ENCODE assay signal across 22 mouse cellular contexts in the genomic region with DNA sequence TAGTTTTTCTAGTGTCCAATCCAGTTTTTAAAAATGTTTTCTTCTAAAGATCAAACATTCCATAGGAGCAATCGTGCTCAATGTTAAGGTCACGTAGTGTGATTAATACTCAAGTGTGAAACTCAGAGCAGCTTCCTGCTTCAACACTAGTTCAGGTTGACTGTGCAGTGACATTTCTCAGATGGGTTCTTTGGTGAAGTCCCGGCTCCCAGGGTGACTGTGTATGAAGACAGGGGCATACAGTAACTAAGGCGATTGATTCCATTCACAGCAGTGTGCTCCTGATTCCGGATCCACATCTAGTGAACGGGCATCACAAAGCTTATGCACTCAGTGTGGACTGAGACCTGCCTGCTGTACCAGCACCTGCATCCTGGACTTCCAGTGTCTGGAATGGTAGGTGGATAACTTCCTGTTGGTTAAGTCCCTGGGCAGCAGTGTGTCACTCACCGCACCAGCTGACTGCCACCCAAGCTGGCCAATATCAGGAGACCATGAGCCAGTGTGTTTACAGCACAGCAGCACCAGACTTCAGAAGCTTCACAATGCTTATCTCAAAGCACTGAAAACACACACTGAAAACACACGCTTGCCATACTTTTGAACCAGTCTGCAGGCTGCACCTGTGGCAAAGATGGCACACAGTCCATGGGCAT.
A peak's percentile ranks its signal among the peaks of the same experiment; 100 is the strongest.
DNase-seq lines count a peak whose midpoint lies in the region; ATAC-seq and TF ChIP-seq lines count a peak whose summit lies in the region.
"Had no signal": no experiment of that assay in that cellular context is flagged by ENCODE, and none has a peak within 500 bp of the region (broad histone marks: within the 10 kb centered on the region; RNA-seq: fewer than 3 reads in every experiment).

No protein-coding gene starts in this region.

- no peak for TF ChIP-seq EP300 in liver, embryonic 14.5 days (IDR thresholded peaks at IDR 0.05; ENCODE audit: low read depth)

- peaks cover 0 to 19% of the 10 kb centered on the region in 2 experiments; a peak in 2 of 4 replicates for H3K4me1 ChIP-seq in liver, embryonic 14.5 days (replicated peaks; ENCODE audit: control insufficient read depth in 2 of 2, insufficient read depth in 2 of 2, low read length in 1 of 2)
- peaks cover 25% of the 10 kb centered on the region for H3K4me1 ChIP-seq in liver, embryonic 12.5 days
- H3K4me1 ChIP-seq: embryonic facial prominence, embryonic 15.5 days; heart, embryonic 10.5 days; hindbrain, embryonic 13.5 days; midbrain, embryonic 10.5 days had no signal

- no peak for TF ChIP-seq CTCF in liver, embryonic 14.5 days (IDR thresholded peaks at IDR 0.05; ENCODE audit: low read depth)

- no peak overlapping the region for H3K4me3 ChIP-seq in liver, embryonic 14.5 days (ENCODE audit: insufficient read depth in 1 of 2, low read depth in 2 of 2, low read length in 2 of 2)
- no peak overlapping the region for H3K4me3 ChIP-seq in liver, embryonic 12.5 days
- H3K4me3 ChIP-seq: embryonic facial prominence, embryonic 15.5 days; heart, embryonic 10.5 days; hindbrain, embryonic 13.5 days; midbrain, embryonic 10.5 days had no signal

- H3K9me3 ChIP-seq in liver, embryonic 14.5 days (ENCODE audit: control insufficient read depth, low read length), result no peaks in the 10 kb centered on the region
- no peaks in the 10 kb centered on the region for H3K9me3 ChIP-seq in liver, embryonic 12.5 days (replicated peaks)
- H3K9me3 ChIP-seq: embryonic facial prominence, embryonic 15.5 days; heart, embryonic 10.5 days; hindbrain, embryonic 13.5 days; midbrain, embryonic 10.5 days had no signal

- peak; percentile 33; the same call in 1 of the 2 replicates for ATAC-seq in liver, embryonic 14.5 days (ENCODE audit: insufficient read depth)
- ATAC-seq in liver, embryonic 12.5 days, result no peak
- peak; percentile 64 for ATAC-seq in activated CD4-positive, CD25-positive, alpha-beta regulatory T cell, adult 4 months
- peak; percentile 37 for ATAC-seq in megakaryocyte progenitor cell, adult 5-6 weeks (replicated peaks; ENCODE audit: poor library complexity)
- ATAC-seq: forebrain, embryonic 16.5 days had no signal

- no peak overlapping the region for H3K27ac ChIP-seq in liver, embryonic 14.5 days
- no peak overlapping the region for H3K27ac ChIP-seq in liver, embryonic 12.5 days
- H3K27ac ChIP-seq: embryonic facial prominence, embryonic 15.5 days; heart, embryonic 10.5 days; hindbrain, embryonic 13.5 days; midbrain, embryonic 10.5 days had no signal

- no peak overlapping the region for H3K4me2 ChIP-seq in liver, embryonic 14.5 days (ENCODE audit: low read depth)
- no peak overlapping the region for H3K4me2 ChIP-seq in liver, embryonic 12.5 days
- H3K4me2 ChIP-seq: embryonic facial prominence, embryonic 15.5 days; hindbrain, embryonic 13.5 days had no signal

- WGBS in liver, embryonic 14.5 days (ENCODE audit: insufficient replicate concordance), result 41% methylated on average over 8 of the region's 8 CpGs
- 62% methylated on average over 8 of the region's 8 CpGs for WGBS in liver, embryonic 12.5 days (ENCODE audit: insufficient replicate concordance)

- H3K27me3 ChIP-seq in liver, embryonic 14.5 days (ENCODE audit: control insufficient read depth, insufficient read depth, low read length), result no peaks in the 10 kb centered on the region
- H3K27me3 ChIP-seq in liver, embryonic 12.5 days (replicated peaks), result no peaks in the 10 kb centered on the region
- H3K27me3 ChIP-seq: embryonic facial prominence, embryonic 15.5 days; hindbrain, embryonic 13.5 days had no signal

- H3K36me3 ChIP-seq in liver, embryonic 14.5 days (replicated peaks; ENCODE audit: control insufficient read depth, insufficient read depth, low read depth), result no peaks in the 10 kb centered on the region
- no peaks in the 10 kb centered on the region for H3K36me3 ChIP-seq in liver, embryonic 12.5 days
- H3K36me3 ChIP-seq: embryonic facial prominence, embryonic 15.5 days; midbrain, embryonic 10.5 days had no signal

- DNase-seq in liver, embryonic 14.5 days (ENCODE audit: low read depth in 3 of 3, low spot score in 3 of 3), result no peak
- peak; percentile 42 for DNase-seq in thymus, postnatal 36 days
- no peak for DNase-seq in left cerebral cortex, adult 8-10 months (ENCODE audit: low spot score in 2 of 2)
- no peak for DNase-seq in right cerebral cortex, adult 18-20 months
- no peak for DNase-seq in gastrocnemius, postnatal 10 days
- DNase-seq: adrenal gland, postnatal 36 days; cerebellum, adult 11-12 months; cerebellum, postnatal 14 days; gastrocnemius, postnatal 36 days; heart, postnatal 10 days; kidney, adult 2 months; kidney, postnatal 10 days; layer of hippocampus, adult 9-11 months; retina, postnatal 1 day had no signal

- no peak overlapping the region for H3K9ac ChIP-seq in liver, embryonic 14.5 days (replicated peaks)
- H3K9ac ChIP-seq in liver, embryonic 12.5 days, result no peak overlapping the region
- H3K9ac ChIP-seq: embryonic facial prominence, embryonic 15.5 days; hindbrain, embryonic 13.5 days had no signal

Comparison
In these comparisons a context has a peak if more than half of its experiments do, and no peak if none do; other contexts are left out.
1. DNase-seq: peak in thymus, postnatal 36 days (2 of 2); none in liver, embryonic 14.5 days (0 of 3), left cerebral cortex, adult 8-10 months (0 of 2), right cerebral cortex, adult 18-20 months (single experiment) and gastrocnemius, postnatal 10 days (single experiment).